Mouse (Mus musculus): ENCODE data around the gene Nadk2. TPM values are rescaled to one million over a fixed set of nuclear protein-coding genes. Genes with fewer than 3 reads are reported as not detected.

Gene Nadk2
- polyA plus RNA-seq, 2 experiments from 2014 or later: 3.3 to 7.0 TPM

GRCm38 (mm10) chr15:9087895-9088682 is 17.0 kb downstream of the Nadk2 start:
- ATAC-seq: no peak

DNA sequence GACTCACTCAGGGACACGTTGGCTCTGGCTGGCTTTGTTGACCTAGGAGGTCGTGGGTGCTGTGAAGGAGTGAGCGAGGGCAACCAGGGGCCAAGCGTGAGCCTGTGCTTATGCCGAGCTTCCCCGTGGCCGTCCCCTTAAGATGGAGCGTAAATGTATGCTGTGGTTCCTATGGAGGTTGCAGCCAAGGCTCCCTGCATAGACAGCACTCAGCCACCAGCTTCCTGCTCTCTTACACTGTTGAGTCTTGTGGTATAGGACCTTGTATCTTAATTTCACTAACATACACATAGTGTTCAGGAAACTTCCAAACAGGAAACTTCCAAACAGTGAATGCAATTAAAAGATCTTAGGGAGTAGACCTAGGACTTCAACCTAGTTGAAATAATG is 17.6 kb downstream of the Nadk2 start:
- no peak for ATAC-seq

DNA sequence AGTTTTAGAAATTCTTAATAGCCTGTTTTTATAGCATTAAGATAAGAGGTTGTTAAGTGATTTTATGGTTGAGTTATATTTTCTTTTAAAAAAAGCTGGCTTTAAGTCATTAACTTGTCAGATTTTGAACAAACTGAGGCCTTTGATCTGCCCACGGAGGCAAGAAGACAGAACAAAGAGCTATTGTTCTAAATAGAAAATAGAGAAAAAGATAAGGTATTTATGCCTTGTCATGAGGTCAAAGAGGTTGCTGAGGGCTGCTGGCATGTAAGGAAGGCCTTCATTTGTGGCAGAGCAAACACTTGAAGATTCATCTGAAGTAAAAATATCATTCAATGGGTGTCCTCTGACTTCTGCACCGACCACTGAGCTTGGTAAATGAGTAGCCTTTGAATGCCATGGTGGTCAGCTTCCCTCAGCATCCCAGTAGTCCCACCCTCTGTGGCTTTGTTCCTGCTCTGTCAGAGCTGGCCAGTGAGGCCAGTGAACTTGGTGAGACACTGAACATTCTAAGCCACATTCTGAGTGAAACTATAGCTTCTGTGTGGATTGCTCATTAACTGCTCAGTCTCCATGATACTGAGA is 18.2 kb downstream of the Nadk2 start:
- no peak for ATAC-seq

DNA sequence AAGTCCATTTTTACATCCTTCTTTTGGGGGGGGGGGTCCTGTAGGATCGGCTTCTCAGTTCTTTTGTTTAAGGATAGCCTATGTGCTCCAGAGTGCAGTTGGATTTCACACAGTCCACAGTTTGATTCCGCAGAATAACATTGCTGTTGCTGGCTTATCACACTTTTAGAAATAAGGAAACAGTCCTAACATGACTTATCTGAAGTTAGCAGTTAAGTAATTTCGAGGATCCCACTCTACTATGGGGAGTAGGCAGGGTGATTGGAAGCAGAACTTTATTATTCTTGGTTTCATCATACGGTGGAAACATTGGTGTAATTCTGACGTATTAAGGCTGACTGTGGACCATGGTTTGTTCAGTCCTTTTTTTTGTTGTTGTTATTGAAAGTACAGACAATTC is 19.6 kb downstream of the Nadk2 start:
- no peak for ATAC-seq

DNA sequence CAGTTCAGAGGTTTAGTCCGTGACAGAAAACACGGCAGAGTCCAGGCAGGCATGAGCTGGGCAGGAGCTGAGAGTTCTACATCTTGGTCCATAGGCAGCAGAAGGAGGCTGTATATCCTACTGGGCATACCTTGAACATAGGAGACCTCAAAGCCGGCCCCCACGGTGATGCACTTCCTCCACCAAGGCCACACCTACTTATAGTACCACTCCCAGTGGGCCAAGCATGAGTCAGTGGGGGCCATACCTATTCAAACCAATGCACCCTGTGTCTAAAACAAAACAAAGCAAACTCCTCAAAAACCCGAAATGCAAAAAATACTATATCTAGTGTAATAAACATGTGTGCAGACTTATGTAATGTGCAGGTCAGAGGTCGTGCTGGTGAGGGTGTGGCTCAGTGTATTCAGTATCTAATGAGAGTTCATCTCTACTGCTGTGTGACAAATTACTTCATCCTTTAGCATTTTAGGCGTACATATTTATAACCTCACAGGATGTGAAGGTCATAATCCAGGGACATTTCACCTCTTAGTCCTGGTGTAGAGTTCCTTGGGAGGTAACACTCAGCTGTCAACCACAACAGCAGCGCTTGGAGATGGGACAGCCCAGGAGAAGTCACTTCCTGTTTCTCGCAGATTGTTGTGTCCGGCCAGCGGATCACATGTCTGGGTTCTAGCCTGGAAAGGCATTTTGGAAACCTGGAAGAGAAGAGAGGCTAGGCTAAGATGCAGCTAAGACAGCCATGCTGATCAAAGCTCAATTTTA is 22.7 kb downstream of the Nadk2 start:
- no peak for ATAC-seq

DNA sequence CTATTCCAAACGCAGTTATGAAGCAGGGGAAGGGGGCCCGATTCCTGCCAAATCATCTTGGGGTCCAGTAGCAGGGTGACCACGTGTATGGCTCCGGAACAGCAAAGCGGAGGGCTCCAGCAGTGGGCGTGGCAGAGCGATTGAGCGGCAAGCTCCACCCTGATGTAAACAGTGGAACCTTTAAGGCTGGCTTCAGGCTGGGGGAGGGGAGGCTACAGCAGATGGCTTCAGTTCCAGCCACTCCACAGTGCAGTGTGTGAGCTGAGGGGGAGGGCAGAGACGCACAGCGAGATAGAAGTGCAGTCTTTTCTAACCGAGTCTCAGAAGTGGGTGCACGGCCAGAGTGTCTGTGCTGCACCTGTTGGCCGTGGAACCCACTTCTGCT is 23.3 kb downstream of the Nadk2 start:
- no peak for ATAC-seq

DNA sequence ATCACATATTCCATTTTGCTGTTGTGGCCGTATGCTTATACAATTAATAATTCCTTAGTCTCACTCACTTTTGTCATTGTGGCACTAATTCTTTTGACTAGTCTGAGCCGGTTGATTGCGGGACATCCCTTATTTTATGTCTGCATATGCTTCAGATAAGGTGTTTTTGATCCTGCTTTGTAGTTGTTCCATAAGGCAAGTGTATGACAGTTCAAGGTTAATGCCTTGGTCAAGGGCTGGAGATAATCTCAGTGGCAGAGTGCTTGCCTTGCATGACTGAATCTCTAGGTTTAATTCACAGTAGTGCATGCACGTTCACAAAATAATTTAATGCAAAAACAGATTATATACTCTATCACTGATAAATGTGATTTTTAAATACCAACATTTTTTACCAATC is 25.8 kb downstream of the Nadk2 start:
- no peak for ATAC-seq

GRCm38 (mm10) chr15:9100446-9101077 is 29.5 kb downstream of the Nadk2 start:
- no peak for ATAC-seq

DNA sequence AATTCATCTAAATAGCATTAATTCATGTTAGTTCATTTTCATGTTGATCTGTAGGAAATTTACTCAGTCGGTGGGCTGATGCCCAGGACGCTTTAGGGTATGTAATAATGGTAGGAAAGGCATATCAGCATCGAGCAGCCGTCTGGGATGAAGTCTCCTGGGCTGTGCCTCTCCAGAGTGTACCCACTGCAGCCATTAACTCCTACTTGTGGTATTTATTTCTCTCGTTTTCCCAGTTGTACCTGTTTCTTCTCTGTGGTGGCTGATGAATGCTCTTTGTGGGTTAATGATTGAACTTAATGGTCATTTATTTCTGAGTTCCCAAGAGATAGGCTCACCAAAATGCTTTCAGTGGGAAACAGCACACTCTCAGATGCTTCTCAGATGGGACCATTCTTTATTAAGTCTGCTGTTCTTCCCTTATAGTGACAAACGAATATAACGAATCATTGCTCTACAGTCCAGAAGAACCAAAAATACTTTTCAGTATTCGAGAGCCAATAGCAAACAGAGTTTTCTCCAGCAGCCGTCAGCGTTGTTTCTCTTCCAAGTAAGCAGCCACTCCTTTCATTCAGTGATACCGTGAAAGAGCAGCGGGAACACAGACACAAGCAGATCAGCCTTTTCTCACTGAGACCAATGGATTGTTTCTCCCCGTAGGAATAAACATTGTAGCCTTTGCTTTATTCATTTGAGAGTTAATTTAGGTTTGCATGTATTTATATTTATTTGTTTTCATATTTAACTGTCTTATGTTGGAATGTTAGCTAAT is 35.4 kb downstream of the Nadk2 start:
- no peak for ATAC-seq

GRCm38 (mm10) chr15:9110526-9111347 is 39.7 kb downstream of the Nadk2 start:
- ATAC-seq: no peak

- no peak for ATAC-seq
Measured at GRCm38 (mm10) chr15:9111648-9112047, 40.6 kb downstream of the Nadk2 start.

GRCm38 (mm10) chr15:9113556-9113955 is 42.5 kb downstream of the Nadk2 start:
- ATAC-seq: no peak

- ATAC-seq: no peak
Measured at GRCm38 (mm10) chr15:9114131-9114530, 43.1 kb downstream of the Nadk2 start.

- ATAC-seq: no peak
Measured at GRCm38 (mm10) chr15:9114599-9114998, 43.5 kb downstream of the Nadk2 start.

DNA sequence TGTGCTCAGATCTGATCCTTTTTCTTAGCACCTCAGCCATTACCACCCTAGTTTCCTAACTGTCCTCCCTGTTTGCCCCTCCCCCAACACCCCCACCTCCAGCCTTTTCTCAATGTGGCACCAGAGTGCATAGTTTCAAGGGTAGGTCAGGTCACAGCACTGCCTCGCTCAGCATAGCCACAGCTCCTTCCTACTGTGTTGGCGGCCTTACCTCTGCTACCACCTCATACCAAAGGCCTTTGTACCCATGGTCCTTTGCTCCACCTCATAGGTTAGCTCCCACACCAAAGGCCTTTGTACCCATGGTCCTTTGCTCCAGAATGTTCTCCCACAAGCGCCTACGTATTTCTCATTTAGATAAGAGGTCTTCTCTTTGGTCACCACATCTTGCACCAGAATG is 47.8 kb downstream of the Nadk2 start:
- no peak for ATAC-seq

GRCm38 (mm10) chr15:9120081-9120480 is 49.0 kb downstream of the Nadk2 start:
- ATAC-seq: peak; percentile 74

- ATAC-seq: no peak
Measured at GRCm38 (mm10) chr15:9122989-9123388, 51.9 kb downstream of the Nadk2 start.

- ATAC-seq: no peak
Measured at GRCm38 (mm10) chr15:9124856-9125255, 53.8 kb downstream of the Nadk2 start.

GRCm38 (mm10) chr15:9127051-9127791 is 56.2 kb downstream of the Nadk2 start:
- no peak for ATAC-seq

- ATAC-seq: no peak
Measured at GRCm38 (mm10) chr15:9130772-9131498, 59.9 kb downstream of the Nadk2 start.
